Mouse (Mus musculus): Measurements from ENCODE around the gene Camsap3. TPM values are rescaled to one million over a fixed set of nuclear protein-coding genes. Genes with fewer than 3 reads are reported as not detected.
A peak's percentile ranks its signal among the peaks of the same experiment; 100 is the strongest.

Camsap3 gene
- total RNA-seq, 2 experiments from 2014 or later: 109 to 118 TPM

DNA sequence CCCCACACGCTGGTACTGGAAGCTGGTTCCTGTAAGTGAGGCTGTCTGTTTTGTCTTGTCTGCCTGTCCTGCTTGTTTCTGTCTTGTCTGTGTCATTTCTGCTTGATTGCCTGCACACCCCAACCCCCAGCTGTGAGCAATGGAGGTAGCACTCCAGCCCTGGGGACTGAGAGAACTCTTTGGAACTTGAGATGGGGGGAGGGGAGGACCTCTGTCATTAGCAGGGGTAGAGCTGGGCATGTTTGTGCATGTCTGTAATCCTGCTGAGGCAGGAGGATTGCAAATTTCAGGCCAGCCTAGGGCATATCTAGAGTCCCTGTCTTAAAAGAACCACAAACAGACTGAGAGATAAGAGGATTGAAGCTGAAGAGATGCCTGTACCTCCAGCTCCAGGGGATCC, 12.1 kb downstream of the Camsap3 start:
- intact Hi-C loops (cut with DNase I): no loop called here
- no peak for DNase-seq

DNA sequence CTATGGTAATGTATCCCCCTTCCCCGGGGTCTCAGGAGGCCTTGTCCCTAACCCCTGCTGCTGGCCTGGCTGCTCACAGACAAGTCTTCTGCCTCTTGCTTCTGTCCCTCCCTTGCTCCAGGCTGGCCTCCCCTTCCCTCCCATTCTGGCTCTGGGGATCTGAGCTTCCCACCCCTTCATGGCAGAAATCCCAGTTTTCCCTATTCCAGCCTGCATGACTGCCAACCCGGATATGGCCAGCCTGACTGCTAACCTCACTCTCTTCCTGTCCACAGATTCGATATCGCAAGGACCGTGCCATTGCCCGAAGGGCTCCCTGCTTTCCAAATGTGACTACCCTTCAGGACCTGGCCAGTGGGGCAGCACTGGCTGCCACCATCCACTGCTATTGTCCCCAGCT, 13.3 kb downstream of the Camsap3 start:
- intact Hi-C loops (cut with DNase I): no loop called here
- no peak for DNase-seq

DNA sequence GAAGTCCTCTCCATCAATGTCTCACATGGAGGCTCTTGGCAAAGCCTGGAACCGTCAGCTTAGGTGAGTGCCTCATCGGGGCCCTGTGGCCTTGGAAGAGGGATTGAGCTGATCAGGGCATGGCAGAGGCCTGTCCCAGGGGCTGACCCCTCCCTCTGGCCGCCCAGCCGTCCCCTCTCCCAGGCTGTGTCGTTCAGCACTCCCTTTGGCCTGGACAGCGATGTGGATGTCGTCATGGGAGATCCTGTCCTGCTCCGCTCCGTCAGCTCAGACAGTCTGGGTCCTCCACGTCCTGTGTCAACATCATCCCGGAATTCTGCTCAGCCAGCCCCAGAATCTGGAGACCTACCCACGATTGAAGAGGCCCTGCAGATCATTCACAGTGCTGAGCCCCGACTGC, 16.3 kb downstream of the Camsap3 start:
- intact Hi-C loops (cut with DNase I): no loop called here

GRCm38 (mm10) chr8:3606593-3606992, 19.5 kb downstream of the Camsap3 start:
- DNase-seq: no peak

More for the DNA sequence above, 16.3 kb downstream of the Camsap3 start:
- no peak for DNase-seq

DNA sequence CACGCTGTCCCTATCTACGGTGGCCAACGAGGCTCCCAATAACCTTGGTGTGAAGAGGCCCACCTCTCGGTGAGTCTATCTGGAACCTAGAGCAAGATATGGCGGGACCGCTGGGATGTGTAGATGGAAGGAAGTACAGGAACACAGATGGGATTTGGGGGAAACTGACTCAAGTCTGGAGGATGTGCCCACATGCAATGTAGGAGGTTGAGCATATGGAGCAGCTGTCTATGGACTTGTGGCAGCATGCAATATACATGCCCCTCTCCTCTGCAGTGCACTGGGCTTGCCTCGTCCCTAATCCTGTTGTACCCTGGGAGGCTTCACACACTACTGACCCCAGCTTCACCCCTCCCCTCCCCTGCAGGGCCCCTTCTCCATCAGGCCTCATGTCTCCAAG, 20.7 kb downstream of the Camsap3 start:
- no peak for DNase-seq
- intact Hi-C loops (cut with DNase I): no loop called here

More at GRCm38 (mm10) chr8:3606593-3606992, 19.5 kb downstream of the Camsap3 start:
- intact Hi-C loops (cut with DNase I): no loop called here

DNA sequence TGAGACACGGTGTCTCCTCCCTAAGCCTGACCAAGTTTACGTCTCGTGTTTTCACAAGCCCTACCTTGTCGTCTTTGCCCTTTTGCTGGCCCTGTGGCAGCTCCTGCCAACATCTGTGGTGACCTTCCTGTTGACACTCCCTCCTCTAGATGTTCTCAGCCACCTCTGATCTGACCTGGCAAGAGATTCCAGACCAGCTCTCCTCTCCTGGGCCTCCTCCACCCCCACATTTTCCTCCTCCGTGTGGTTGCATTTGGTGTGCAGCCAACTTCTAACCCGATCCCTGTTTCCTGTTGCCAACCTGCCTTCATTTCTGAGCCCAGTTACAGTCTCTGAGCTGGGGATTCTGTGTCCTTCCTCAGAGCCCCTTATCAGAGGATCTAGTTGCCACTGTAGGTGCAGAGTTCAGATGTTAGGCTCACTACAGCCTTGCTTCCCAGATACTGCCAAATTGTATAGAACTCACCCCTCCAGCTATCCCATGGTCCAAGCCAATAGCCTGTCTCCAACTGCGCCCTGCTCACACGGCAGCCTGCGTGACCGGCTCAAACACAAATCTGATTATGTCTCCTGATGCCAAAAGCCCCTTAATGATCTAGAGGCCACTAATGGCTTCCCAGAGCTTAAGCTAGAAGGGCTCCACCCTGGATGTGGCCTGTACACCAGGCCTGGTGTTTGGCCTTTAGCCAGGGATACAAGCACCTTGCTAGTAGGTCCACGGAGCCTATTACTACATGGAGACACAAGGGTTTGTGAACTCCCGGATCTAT, 22.1 kb downstream of the Camsap3 start:
- intact Hi-C loops (cut with DNase I): no loop called here

DNA sequence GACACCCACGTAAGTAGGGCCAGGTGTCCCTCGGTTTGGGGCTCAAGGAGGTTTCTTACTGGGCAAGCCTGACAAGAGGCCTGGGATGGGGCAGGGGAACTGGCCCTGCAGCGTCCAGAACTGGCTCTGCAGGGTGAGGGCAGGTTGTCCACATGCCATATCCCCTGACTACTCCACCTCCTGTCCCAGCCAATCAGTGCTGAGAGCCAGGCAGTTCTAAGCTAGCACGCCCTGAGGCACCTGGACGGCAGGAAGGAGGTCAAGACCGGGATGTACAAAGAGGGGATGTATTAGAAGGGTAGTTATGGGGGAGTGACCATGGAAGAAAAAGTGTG, 22.7 kb downstream of the Camsap3 start:
- intact Hi-C loops (cut with DNase I): no loop called here
- no peak for DNase-seq

More for the DNA sequence above, 22.1 kb downstream of the Camsap3 start:
- no peak for DNase-seq

- peak; percentile 98 for DNase-seq
- intact Hi-C loops (cut with DNase I): no loop called here
These were observed 34.3 kb downstream of the Camsap3 start, which contains the start of the genes Xab2 and Pet100 for GRCm38 (mm10) chr8:3621199-3621970. Gene Xab2, minus strand, starts transcription at chr8:3621316. Gene Pet100, plus strand, starts transcription at chr8:3621548.

DNA sequence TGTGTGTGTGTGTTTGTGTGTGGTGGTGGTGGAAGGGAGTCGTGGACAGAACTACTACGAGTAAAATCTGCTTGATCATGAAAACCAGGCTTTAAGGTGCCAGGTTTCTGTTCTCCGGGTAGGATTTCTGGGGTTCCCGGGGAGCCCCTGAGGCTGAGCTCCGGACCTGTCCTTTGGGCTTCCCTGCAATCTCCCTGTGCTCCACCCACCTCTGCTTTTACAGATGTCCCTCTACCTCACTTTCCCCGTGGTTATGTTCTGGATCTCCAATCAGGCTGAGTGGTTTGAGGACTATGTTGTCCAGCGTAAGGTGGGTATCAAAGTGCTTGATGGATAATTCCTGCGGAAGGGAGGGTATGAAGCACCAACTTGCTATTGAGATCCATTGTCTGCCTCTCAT, 35.0 kb downstream of the Camsap3 start:
- no peak for DNase-seq
- intact Hi-C loops (cut with DNase I): no loop called here

- no peak for DNase-seq
- intact Hi-C loops (cut with DNase I): loop anchor here (5.0 kb wide), 1 partner anchor 52 kb away; the partner anchor contains the start of gene Trappc5
These were observed 38.4 kb downstream of the Camsap3 start, which contains the start of gene Pcp2 for GRCm38 (mm10) chr8:3625445-3625844. Gene Pcp2, minus strand, starts transcription at chr8:3625545.

DNA sequence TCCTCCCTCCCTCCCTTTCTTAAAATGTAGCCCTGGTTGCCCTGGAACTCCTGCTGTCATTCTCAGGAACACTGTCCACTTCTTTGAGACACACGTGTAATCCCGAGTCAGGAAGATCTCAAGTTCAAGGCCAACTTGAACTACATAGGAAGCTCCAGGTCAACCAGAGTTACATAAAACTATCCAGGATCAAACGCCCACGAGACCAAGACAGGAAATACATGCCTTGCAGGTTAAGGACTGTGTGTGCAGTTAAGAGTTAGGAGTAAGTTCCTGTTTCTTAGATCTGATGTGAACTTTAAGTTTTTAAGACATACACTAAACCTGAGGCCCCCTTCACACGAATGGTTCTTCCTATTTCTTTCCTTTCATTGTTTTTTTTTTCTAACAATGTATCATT, 39.9 kb downstream of the Camsap3 start:
- no peak for DNase-seq
- intact Hi-C loops (cut with DNase I): loop anchor here (5.0 kb wide), 1 partner anchor 50 kb away; the partner anchor contains the start of gene Trappc5

DNA sequence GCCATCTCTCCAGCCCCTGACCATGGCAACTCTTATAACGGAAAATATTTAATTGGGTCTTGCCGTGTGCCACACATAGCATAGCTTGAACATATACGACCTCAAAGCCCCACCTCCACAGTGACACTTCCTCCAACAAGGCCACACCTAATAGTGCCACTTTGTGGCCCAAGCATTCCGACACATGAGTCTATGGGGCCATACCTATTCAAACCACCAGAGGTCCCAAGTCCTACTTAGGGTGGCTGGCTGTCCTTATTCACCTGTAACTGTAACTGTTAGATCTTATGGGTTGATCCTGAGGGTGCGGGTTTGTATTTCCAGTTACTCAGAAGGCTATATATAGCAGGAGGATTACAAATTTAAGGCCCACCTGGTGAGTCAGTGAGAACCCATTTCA, 40.9 kb downstream of the Camsap3 start:
- DNase-seq: no peak
- intact Hi-C loops (cut with DNase I): loop anchor here (5.0 kb wide), 1 partner anchor 49 kb away; the partner anchor contains the start of gene Trappc5

GRCm38 (mm10) chr8:3630647-3631477, 43.8 kb downstream of the Camsap3 start, which contains the start of gene Stxbp2:
Gene Stxbp2, plus strand, starts transcription at chr8:3630955.
- DNase-seq: peak; percentile 30
- intact Hi-C loops (cut with DNase I): no loop called here

DNA sequence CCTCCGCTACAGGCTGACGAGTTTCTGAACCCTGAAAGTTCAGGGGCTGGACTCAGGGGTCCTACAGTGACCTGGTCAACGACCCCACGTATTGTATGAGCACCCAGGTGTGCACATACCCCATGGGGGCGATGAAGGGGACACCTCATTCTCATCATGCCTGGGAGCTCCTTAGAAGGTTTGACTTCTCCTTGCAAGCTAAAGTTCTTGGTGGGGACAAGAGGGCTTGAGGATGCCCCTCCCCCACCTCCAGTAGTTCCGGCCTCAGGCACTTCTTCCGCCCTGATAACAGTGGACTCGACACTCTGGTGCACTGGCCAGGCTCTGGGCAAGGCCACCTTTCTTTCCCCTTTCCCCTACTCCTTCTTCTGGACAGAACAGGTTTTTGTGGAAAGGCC, 44.4 kb downstream of the Camsap3 start:
- intact Hi-C loops (cut with DNase I): no loop called here
- DNase-seq: no peak

DNA sequence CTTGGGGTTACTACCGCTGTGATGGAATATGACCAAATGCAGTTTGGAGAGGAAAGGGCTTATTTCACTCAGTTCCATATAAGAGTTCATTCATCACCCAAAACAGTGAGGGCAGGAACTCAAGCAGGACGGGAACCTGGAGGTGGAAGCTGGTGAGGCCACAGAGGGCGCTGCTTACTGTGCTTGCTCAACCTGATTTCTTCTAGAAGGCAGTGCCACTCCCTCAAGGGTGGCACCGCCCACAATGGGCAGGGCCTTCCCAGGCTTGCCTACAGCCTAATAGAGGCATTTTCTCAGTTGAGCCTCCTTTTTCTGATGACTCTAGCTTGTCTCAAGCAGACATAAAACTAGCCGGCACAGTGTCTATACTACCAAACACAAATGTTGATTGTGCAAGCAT, 58.7 kb downstream of the Camsap3 start:
- DNase-seq: peak; percentile 20
- intact Hi-C loops (cut with DNase I): no loop called here

GRCm38 (mm10) chr8:3646824-3647531, 59.9 kb downstream of the Camsap3 start:
- intact Hi-C loops (cut with DNase I): no loop called here
- DNase-seq: no peak

- DNase-seq: no peak
- intact Hi-C loops (cut with DNase I): no loop called here
These were observed 60.5 kb downstream of the Camsap3 start for GRCm38 (mm10) chr8:3647561-3647960.

DNA sequence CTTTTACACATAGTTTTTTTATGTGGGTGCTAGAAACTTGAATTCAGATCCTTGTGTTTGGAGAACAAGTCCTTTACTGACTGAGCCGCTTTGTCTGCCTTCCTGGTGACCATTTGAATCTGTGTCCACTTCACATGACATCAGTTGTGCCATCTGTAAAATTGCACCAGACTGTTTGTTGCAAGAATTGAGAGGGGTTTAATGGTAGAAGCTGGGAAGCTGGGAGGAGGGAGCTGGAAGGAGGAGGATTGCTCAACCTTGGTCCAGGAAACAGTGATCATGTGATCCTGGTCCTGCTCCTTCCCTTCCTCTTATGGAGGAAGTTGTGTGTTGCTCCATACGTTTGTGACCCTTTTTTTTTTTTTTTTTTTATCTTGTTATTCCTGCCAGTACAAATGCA, 61.2 kb downstream of the Camsap3 start:
- intact Hi-C loops (cut with DNase I): no loop called here
- no peak for DNase-seq

GRCm38 (mm10) chr8:3648990-3649389, 61.9 kb downstream of the Camsap3 start:
- intact Hi-C loops (cut with DNase I): no loop called here
- DNase-seq: no peak

DNA sequence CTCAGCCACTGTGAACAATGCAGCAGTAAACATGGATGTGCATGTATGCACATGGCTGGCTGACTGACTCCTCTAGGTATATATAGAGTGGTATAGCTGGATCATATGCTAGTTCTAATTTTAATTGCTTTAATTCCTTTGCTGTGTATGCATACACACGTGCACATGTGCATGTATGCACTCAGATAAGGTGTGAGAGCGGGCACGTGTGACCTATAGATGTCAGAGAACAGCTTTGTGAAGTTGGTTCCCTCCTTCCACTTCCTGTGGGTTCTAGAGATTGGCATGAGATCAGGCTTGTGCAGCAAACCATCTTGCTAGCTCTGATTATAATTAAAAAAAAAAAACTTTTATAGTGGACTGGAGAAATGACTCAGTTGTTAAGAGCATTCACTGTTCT, 65.8 kb downstream of the Camsap3 start:
- no peak for DNase-seq
- intact Hi-C loops (cut with DNase I): no loop called here
